Mouse (Mus musculus): ENCODE measurements around the gene Catsper4. TPM values are rescaled to one million over a fixed set of nuclear protein-coding genes. Genes with fewer than 3 reads are reported as not detected.

Catsper4 gene
- total RNA-seq, 2 experiments from 2014 or later: not detected

- no peak for DNase-seq
Measured at GRCm38 (mm10) chr4:134181825-134182224, 45.4 kb downstream of the Catsper4 start.

- DNase-seq: no peak
Measured at GRCm38 (mm10) chr4:134181112-134181511, 46.1 kb downstream of the Catsper4 start.

- DNase-seq: peak; percentile 48
Measured at GRCm38 (mm10) chr4:134172391-134172790, 54.8 kb downstream of the Catsper4 start.

GRCm38 (mm10) chr4:134166906-134167305 lies 60.3 kb downstream of the Catsper4 start:
- no peak for DNase-seq

- DNase-seq: no peak
Measured at GRCm38 (mm10) chr4:134165548-134166465, 61.4 kb downstream of the Catsper4 start.

- DNase-seq: peak; percentile 34
Measured at GRCm38 (mm10) chr4:134165024-134165423, 62.2 kb downstream of the Catsper4 start.

- DNase-seq: no peak
Measured at GRCm38 (mm10) chr4:134164591-134164990, 62.6 kb downstream of the Catsper4 start.

Other genes starting within 250 kb of the Catsper4 start
- 10 to 100 TPM; 30.7 to 35.8 TPM for gene Dhdds, start 226.5 kb downstream of the Catsper4 start, total RNA-seq (2021)
- under 1 TPM; 0.18 to 0.36 TPM for gene Lin28a, start 208.5 kb downstream of the Catsper4 start, total RNA-seq (2021)
- gene Zfp683, start 173.5 kb downstream of the Catsper4 start, total RNA-seq (2021): under 1 TPM in 1 of 2 experiments, not detected in 1; 0.24 TPM
- under 1 TPM; 0.82 to 0.96 TPM for gene Crybg2, start 166.6 kb downstream of the Catsper4 start, total RNA-seq (2021)
- 10 to 100 TPM; 30.6 to 33.6 TPM for gene Cd52, start 132.3 kb downstream of the Catsper4 start, total RNA-seq (2021)
- gene Ubxn11, start 124.8 kb downstream of the Catsper4 start, total RNA-seq (2021): 1 to 10 TPM; 4.1 to 7.5 TPM
- gene Sh3bgrl3, start 98.6 kb downstream of the Catsper4 start, total RNA-seq (2021): 100 to 1,000 TPM in 1 of 2 experiments, 10 to 100 TPM in 1; 94.4 to 103 TPM
- 10 to 100 TPM; 20.8 to 28.2 TPM for gene Cep85, start 40.3 kb downstream of the Catsper4 start, total RNA-seq (2021)
- not detected for gene Gm7534, start 24.4 kb downstream of the Catsper4 start, total RNA-seq (2021)
- under 1 TPM; 0.45 to 0.51 TPM for gene Cnksr1, start 11.0 kb upstream of the Catsper4 start, total RNA-seq (2021)
- not detected for gene E130218I03Rik, start 16.3 kb upstream of the Catsper4 start, total RNA-seq (2021)
- 10 to 100 TPM in 1 of 2 experiments, 1 to 10 TPM in 1; 7.9 to 10.1 TPM for gene Zfp593, start 18.2 kb upstream of the Catsper4 start, total RNA-seq (2021)
- not detected for gene Gm30191, start 19.6 kb upstream of the Catsper4 start, total RNA-seq (2021)
- gene Grrp1, start 26.7 kb upstream of the Catsper4 start, total RNA-seq (2021): 10 to 100 TPM; 12.3 to 21.7 TPM
- 10 to 100 TPM; 15.8 to 21.3 TPM for gene Pdik1l, start 60.5 kb upstream of the Catsper4 start, total RNA-seq (2021)
- gene Trim63, start 87.7 kb upstream of the Catsper4 start, total RNA-seq (2021): 1 to 10 TPM; 3.2 to 8.2 TPM
- 10 to 100 TPM; 13.7 to 17.4 TPM for gene Slc30a2, start 115.8 kb upstream of the Catsper4 start, total RNA-seq (2021)
- gene Extl1, start 156.5 kb upstream of the Catsper4 start, total RNA-seq (2021): 1 to 10 TPM; 1.1 to 3.1 TPM
- gene Pafah2, start 168.9 kb upstream of the Catsper4 start, total RNA-seq (2021): 10 to 100 TPM; 20.8 to 22.1 TPM
- gene Stmn1, start 240.9 kb upstream of the Catsper4 start, total RNA-seq (2021): 100 to 1,000 TPM; 140 to 156 TPM